ENCODE assay signal across 8 mouse cellular contexts in the genomic region with DNA sequence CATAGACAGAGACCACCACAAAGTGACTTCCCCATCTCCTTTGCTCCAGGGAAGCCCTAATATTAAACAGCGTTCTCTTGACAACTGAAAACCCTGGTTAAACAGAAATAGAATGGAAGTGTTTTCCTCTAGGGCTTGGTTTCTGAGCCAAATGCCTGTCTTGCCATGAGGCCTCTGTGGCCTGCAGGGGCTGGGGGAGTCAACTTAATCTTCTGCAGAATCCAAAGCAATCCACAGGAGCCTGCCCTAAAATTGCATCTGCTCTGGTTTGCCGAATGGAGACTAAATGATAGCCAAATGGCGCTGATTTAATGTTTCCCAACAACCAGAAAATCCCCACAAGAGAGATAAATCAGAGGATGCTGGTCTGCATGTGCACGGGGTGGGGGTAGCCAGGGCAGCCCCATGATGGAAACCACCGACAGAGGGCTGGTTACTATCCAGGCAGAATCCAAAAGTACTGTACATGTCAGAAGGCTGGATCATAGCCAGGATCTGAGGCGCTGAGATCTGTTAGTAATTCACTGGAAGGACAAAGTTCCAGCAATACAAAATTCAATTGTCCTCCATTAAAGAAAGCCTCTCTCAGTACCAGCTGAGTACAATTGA.
A peak's percentile ranks its signal among the peaks of the same experiment; 100 is the strongest.
DNase-seq lines count a peak whose midpoint lies in the region; ATAC-seq and TF ChIP-seq lines count a peak whose summit lies in the region.

No protein-coding gene starts in this region.

- peak overlapping the region; percentile 68 for H3K27ac ChIP-seq in midbrain, embryonic 13.5 days
- H3K27ac ChIP-seq in midbrain, embryonic 11.5 days (ENCODE audit: low read depth, low read length) = no peak overlapping the region
- H3K27ac ChIP-seq in embryonic facial prominence, embryonic 12.5 days = peak overlapping the region; percentile 58
- no peak overlapping the region for H3K27ac ChIP-seq in heart, postnatal 0 days (ENCODE audit: low read depth)

- TF ChIP-seq CTCF in heart, postnatal 0 days (IDR thresholded peaks at IDR 0.05; ENCODE audit: low read depth) = no peak

- H3K4me3 ChIP-seq in midbrain, embryonic 13.5 days (replicated peaks) = no peak overlapping the region
- H3K4me3 ChIP-seq in midbrain, embryonic 11.5 days (ENCODE audit: low read depth, low read length) = no peak overlapping the region
- H3K4me3 ChIP-seq in embryonic facial prominence, embryonic 12.5 days = no peak overlapping the region
- H3K4me3 ChIP-seq in heart, postnatal 0 days (ENCODE audit: low read depth, low read length) = no peak overlapping the region

- 67% methylated on average over 6 of the region's 6 CpGs for WGBS in midbrain, embryonic 13.5 days
- 77% methylated on average over 6 of the region's 6 CpGs for WGBS in midbrain, embryonic 11.5 days
- WGBS in embryonic facial prominence, embryonic 12.5 days = 36% methylated on average over 6 of the region's 6 CpGs
- 36% methylated on average over 6 of the region's 6 CpGs for WGBS in heart, postnatal 0 days

- no peak overlapping the region for H3K9ac ChIP-seq in midbrain, embryonic 13.5 days (replicated peaks)
- H3K9ac ChIP-seq in midbrain, embryonic 11.5 days (ENCODE audit: low read length) = no peak overlapping the region
- no peak overlapping the region for H3K9ac ChIP-seq in embryonic facial prominence, embryonic 12.5 days
- H3K9ac ChIP-seq in heart, postnatal 0 days (replicated peaks; ENCODE audit: low read depth, low read length) = no peak overlapping the region

- no peak for DNase-seq in midbrain, embryonic 11.5 days (ENCODE audit: low spot score, missing footprints)
- no peak for DNase-seq in heart, postnatal 0 days (ENCODE audit: low spot score)
- peak; percentile 66 for DNase-seq in kidney, postnatal 14 days
- DNase-seq in skeletal muscle tissue, adult 2 months (ENCODE audit: low read depth, low spot score) = peak; percentile 71
- DNase-seq in thymus, postnatal 14 days = no peak
- no peak for DNase-seq in yolk sac, embryonic 10.5 days (ENCODE audit: low spot score)

- H3K4me2 ChIP-seq in midbrain, embryonic 13.5 days (replicated peaks) = no peak overlapping the region
- H3K4me2 ChIP-seq in midbrain, embryonic 11.5 days = no peak overlapping the region
- no peak overlapping the region for H3K4me2 ChIP-seq in embryonic facial prominence, embryonic 12.5 days (replicated peaks)
- no peak overlapping the region for H3K4me2 ChIP-seq in heart, postnatal 0 days (ENCODE audit: low read depth, low read length)

- H3K4me1 ChIP-seq in midbrain, embryonic 13.5 days (replicated peaks) = peaks cover 33% of the 10 kb centered on the region
- no peaks in the 10 kb centered on the region; the same call in 1 of the 2 replicates for H3K4me1 ChIP-seq in midbrain, embryonic 11.5 days (ENCODE audit: control insufficient read depth, insufficient read depth, low read length)
- H3K4me1 ChIP-seq in embryonic facial prominence, embryonic 12.5 days = peaks cover 12% of the 10 kb centered on the region
- peaks cover 13% of the 10 kb centered on the region; the same call in 1 of the 2 replicates for H3K4me1 ChIP-seq in heart, postnatal 0 days (ENCODE audit: control insufficient read depth, insufficient read depth)

- TF ChIP-seq EP300 in heart, postnatal 0 days (IDR thresholded peaks at IDR 0.05; ENCODE audit: low read depth) = no peak

- no peaks in the 10 kb centered on the region for H3K9me3 ChIP-seq in midbrain, embryonic 13.5 days
- no peaks in the 10 kb centered on the region for H3K9me3 ChIP-seq in midbrain, embryonic 11.5 days (ENCODE audit: control insufficient read depth, low read length)
- H3K9me3 ChIP-seq in embryonic facial prominence, embryonic 12.5 days = no peaks in the 10 kb centered on the region
- H3K9me3 ChIP-seq in heart, postnatal 0 days (replicated peaks; ENCODE audit: control insufficient read depth, low read length) = no peaks in the 10 kb centered on the region

- H3K27me3 ChIP-seq in midbrain, embryonic 13.5 days = no peaks in the 10 kb centered on the region
- no peaks in the 10 kb centered on the region for H3K27me3 ChIP-seq in midbrain, embryonic 11.5 days (ENCODE audit: control insufficient read depth, insufficient read depth, low read length)
- H3K27me3 ChIP-seq in embryonic facial prominence, embryonic 12.5 days = no peaks in the 10 kb centered on the region
- H3K27me3 ChIP-seq in heart, postnatal 0 days (ENCODE audit: control insufficient read depth, insufficient read depth, low read length) = no peaks in the 10 kb centered on the region

- no peak for ATAC-seq in midbrain, embryonic 13.5 days
- no peak for ATAC-seq in midbrain, embryonic 11.5 days (ENCODE audit: low FRiP score)
- ATAC-seq in embryonic facial prominence, embryonic 12.5 days (ENCODE audit: insufficient number of reproducible peaks, insufficient read depth, low FRiP score, low TSS enrichment) = peak; percentile 77; the same call in 1 of the 2 replicates
- 0 out of 2 replicates have a peak, but pooled peaks have one; percentile 42 for ATAC-seq in heart, postnatal 0 days (ENCODE audit: insufficient read depth, low read depth)

- H3K36me3 ChIP-seq in midbrain, embryonic 13.5 days = peaks cover 20% of the 10 kb centered on the region
- H3K36me3 ChIP-seq in midbrain, embryonic 11.5 days (ENCODE audit: control insufficient read depth, insufficient read depth, low read length) = no peaks in the 10 kb centered on the region
- peaks cover 19% of the 10 kb centered on the region; the same call in 1 of the 2 replicates for H3K36me3 ChIP-seq in embryonic facial prominence, embryonic 12.5 days
- no peaks in the 10 kb centered on the region for H3K36me3 ChIP-seq in heart, postnatal 0 days (replicated peaks; ENCODE audit: control insufficient read depth, insufficient read depth, low read length)

Comparison
In these comparisons a context has a peak if more than half of its experiments do, and no peak if none do; other contexts are left out.
1. H3K27ac ChIP-seq: peak in midbrain, embryonic 13.5 days (single experiment) and embryonic facial prominence, embryonic 12.5 days (single experiment); none in midbrain, embryonic 11.5 days (single experiment) and heart, postnatal 0 days (single experiment).
2. ATAC-seq: peak in embryonic facial prominence, embryonic 12.5 days (single experiment) and heart, postnatal 0 days (single experiment); none in midbrain, embryonic 13.5 days (single experiment) and midbrain, embryonic 11.5 days (single experiment).
3. DNase-seq: peak in kidney, postnatal 14 days (single experiment) and skeletal muscle tissue, adult 2 months (single experiment); none in midbrain, embryonic 11.5 days (single experiment), heart, postnatal 0 days (single experiment), thymus, postnatal 14 days (single experiment) and yolk sac, embryonic 10.5 days (single experiment).